Mouse (Mus musculus) forebrain, embryonic 11.5 days (tissue): ENCODE measurements at regions not wholly inside any gene's neighbourhood (a gene's known extent, or its start where the extent isn't known, plus 50 kb on each side); places are given as distances from the start of the nearest gene placed in this dataset.

Experiments used
- ATAC-seq: fragments of 200-750 bp; cut with Nextera tagmentation; replicated peaks from 2 replicates; pipeline ENCODE4 v1.8.0; 2017; ENCODE audit warnings: moderate TSS enrichment; ENCODE audit not compliant: low FRiP score
- DNase-seq: peaks from one replicate; pipeline ENCODE4 v3.0.0-alpha.2; 2017; ENCODE audit warnings: low spot score
- H3K27ac ChIP-seq: fragments of 300-500 bp; sonication (generic); 2 replicates; pipeline ENCODE4 v1.5.1; 2014; ENCODE audit warnings: low read depth, low read length
- H3K27me3 ChIP-seq: fragments of 300-500 bp; sonication (generic); 2 replicates; pipeline ENCODE4 v1.6.1; 2014; ENCODE audit warnings: mild to moderate bottlenecking, low read length, mixed read lengths; ENCODE audit not compliant: control insufficient read depth, insufficient read depth
- H3K36me3 ChIP-seq: fragments of 300-500 bp; sonication (generic); 2 replicates; pipeline ENCODE4 v1.6.1; 2014; ENCODE audit warnings: mild to moderate bottlenecking, low read length, moderate library complexity, mixed read lengths; ENCODE audit not compliant: control insufficient read depth, insufficient read depth
- H3K4me1 ChIP-seq: fragments of 300-500 bp; sonication (generic); replicated peaks from 2 replicates; pipeline ENCODE4 v1.6.1; 2014; ENCODE audit warnings: low read length, mixed read lengths; ENCODE audit not compliant: control insufficient read depth, insufficient read depth
- H3K4me2 ChIP-seq: fragments of 300-500 bp; sonication (generic); 2 replicates; pipeline ENCODE4 v1.6.1; 2014; ENCODE audit warnings: low read depth, mild to moderate bottlenecking, low read length, moderate library complexity, mixed read lengths; ENCODE audit not compliant: severe bottlenecking
- H3K4me3 ChIP-seq: fragments of 300-500 bp; sonication (generic); 2 replicates; pipeline ENCODE4 v1.5.1; 2014; ENCODE audit warnings: low read depth, low read length
- H3K9ac ChIP-seq: fragments of 300-500 bp; sonication (generic); 2 replicates; pipeline ENCODE4 v1.6.1; 2014; ENCODE audit warnings: low read length
- H3K9me3 ChIP-seq: fragments of 300-500 bp; sonication (generic); 2 replicates; pipeline ENCODE4 v1.6.1; 2016; ENCODE audit warnings: low read length, mixed read lengths; ENCODE audit not compliant: control insufficient read depth
- WGBS: fragments of 180-500 bp; shearing (Covaris S2); extraction: QIAGEN DNeasy Blood & Tissue Kit; methylation state at CpG from one replicate; pipeline ENCODE4 v1.1.7; 2014; 5-methylcytosine and 5-hydroxymethylcytosine counted together

DNA sequence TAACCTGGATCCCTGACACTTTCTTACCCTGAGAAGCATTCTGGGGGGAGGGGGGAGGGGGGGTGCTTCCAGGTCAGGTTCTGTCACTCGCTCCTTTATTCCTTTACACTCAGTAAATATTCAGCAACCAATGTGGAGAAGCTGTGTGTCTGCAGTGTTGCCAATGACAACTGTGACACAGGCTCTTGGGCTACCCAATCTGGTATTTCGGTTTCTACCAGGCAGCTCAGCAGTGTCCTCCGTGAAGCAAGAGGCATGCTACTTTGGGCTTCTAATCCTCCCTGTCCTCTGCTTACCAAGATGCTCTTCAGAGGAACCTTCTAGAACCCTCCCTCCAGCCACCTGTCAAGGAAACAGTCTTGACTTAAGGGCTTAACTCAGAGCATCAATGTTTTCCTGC is 290.7 kb downstream of the Emp1 start:
- no peak for DNase-seq
- ATAC-seq = no peak

DNA sequence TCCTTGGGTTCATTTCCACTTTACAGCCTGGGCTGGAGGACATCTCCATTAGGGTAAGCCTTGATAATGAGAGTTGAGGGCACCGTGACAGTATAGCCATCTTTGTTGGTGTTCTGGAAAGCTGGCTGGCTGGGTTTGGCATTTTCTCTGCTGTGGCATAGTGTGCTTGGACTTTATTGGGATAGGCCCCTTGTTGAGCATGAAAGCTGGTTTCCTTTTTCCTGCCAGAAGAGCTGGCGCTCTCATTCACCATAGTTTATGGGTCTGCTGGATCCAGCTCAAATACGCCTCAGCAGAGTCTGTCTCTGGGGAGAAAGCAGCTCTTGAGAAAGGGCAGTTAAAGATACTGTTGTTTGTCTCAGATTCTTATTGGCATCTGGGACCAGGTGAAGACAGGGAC is 300.0 kb downstream of the Emp1 start:
- H3K4me2 ChIP-seq = no peak overlapping the region
- no peak overlapping the region for H3K4me3 ChIP-seq
- H3K4me1 ChIP-seq = no peaks in the 10 kb centered on the region
- H3K27ac ChIP-seq = no peak overlapping the region
- no peak for ATAC-seq
- no peaks in the 10 kb centered on the region for H3K9me3 ChIP-seq
- no peak for DNase-seq
- no peaks in the 10 kb centered on the region for H3K36me3 ChIP-seq
- no peak overlapping the region for H3K9ac ChIP-seq
- H3K27me3 ChIP-seq = no peaks in the 10 kb centered on the region
- WGBS = 89% methylated on average over 3 of the region's 3 CpGs

More for the DNA sequence above, 290.7 kb downstream of the Emp1 start:
- no peaks in the 10 kb centered on the region for H3K9me3 ChIP-seq
- H3K4me1 ChIP-seq = no peaks in the 10 kb centered on the region
- H3K27me3 ChIP-seq = no peaks in the 10 kb centered on the region
- H3K36me3 ChIP-seq = no peaks in the 10 kb centered on the region
- no peak overlapping the region for H3K4me3 ChIP-seq
- H3K4me2 ChIP-seq = no peak overlapping the region
- H3K9ac ChIP-seq = no peak overlapping the region
- no peak overlapping the region for H3K27ac ChIP-seq
- 89% methylated on average over 3 of the region's 3 CpGs for WGBS

DNA sequence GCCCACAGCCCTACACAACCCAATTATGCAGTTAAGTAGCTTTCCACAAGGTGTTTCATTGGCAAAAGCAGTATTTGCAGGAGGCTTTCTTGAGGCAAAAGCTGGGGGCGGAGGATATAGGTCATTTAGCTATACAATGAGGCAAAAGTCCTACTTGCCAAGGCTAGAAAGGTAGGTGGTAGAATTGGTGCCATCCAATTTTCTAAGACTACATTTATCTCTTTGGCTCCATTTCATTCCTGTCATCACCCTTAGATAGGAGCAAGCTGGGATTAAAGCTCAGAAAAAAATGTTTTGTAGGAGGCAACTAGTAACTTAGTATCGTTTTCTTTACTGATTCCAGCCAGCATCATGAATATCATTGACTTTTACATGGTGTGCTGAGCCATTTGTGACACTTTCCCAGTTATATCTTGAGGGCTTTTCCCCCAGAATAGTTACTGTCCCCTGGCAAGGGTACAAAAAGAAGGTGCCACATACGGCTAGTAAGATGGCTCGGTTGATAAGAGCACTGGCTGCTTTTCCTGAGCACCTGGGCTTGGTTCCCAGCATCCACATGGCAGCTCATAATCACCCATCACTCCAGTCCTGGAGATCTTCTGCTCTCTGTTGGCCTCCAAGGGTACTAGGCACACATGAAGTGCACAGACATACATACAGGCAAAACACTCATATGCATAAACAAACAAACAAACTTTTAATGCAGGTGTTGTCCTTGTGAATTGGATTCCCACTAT is 300.6 kb downstream of the Emp1 start:
- no peak for DNase-seq
- H3K27ac ChIP-seq = no peak overlapping the region
- H3K9me3 ChIP-seq = no peaks in the 10 kb centered on the region
- ATAC-seq = no peak
- no peak overlapping the region for H3K4me3 ChIP-seq
- H3K27me3 ChIP-seq = no peaks in the 10 kb centered on the region
- 91% methylated on average over 4 of the region's 4 CpGs for WGBS
- no peak overlapping the region for H3K4me2 ChIP-seq
- H3K4me1 ChIP-seq = no peaks in the 10 kb centered on the region
- no peaks in the 10 kb centered on the region for H3K36me3 ChIP-seq
- no peak overlapping the region for H3K9ac ChIP-seq
